Mouse (Mus musculus): ENCODE data around the gene Atg9a.
A peak's percentile ranks its signal among the peaks of the same experiment; 100 is the strongest.

The Atg9a gene

DNA sequence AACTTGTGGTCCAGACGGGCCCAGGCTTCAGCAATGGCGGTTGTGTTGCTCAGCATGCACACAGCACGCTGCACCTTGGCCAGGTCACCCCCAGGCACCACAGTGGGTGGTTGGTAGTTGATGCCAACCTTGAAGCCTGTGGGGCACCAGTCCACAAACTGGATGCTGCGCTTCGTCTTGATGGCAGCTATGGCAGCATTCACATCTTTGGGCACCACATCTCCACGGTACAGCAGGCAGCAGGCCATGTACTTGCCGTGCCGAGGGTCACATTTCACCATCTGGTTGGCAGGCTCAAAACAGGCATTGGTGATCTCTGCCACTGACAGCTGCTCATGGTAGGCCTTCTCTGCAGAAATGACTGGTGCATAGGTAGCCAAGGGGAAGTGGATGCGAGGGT is 23.8 kb upstream of the Atg9a start:
- no peak for DNase-seq (ENCODE audit: low spot score in 2 of 2)

- DNase-seq (ENCODE audit: low spot score in 2 of 2), result peak; percentile 68 to 75
Observed at GRCm38 (mm10) chr1:75214886-75215285, 22.9 kb upstream of the Atg9a start.

DNA sequence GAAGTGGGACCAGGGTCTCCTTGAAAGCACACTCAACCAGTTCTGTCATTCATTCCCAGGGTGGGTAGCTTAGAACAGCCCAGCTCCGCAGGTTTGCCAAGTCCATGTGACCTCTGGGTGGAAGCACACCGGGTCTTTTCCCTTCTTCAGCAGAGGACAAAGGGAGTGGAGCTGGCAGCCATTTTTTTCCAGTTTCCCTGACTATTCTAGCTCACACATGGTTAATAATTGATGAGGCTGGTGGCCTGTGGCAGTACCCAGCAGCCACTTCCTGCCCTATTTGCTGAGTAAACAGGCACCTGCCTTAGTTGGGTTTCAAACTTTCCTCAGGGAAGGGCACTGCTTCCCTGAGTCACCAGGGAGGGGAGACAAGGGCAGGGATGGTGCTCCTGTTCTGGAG is 22.4 kb upstream of the Atg9a start:
- DNase-seq (ENCODE audit: low spot score in 2 of 2), result no peak

GRCm38 (mm10) chr1:75213096-75213495 is 21.1 kb upstream of the Atg9a start:
- no peak for DNase-seq (ENCODE audit: low spot score in 2 of 2)

- DNase-seq (ENCODE audit: low spot score in 2 of 2), result no peak
Observed at GRCm38 (mm10) chr1:75212542-75212941, 20.5 kb upstream of the Atg9a start.

GRCm38 (mm10) chr1:75211141-75211708 is 19.2 kb upstream of the Atg9a start:
- no peak for DNase-seq (ENCODE audit: low spot score in 2 of 2)

DNA sequence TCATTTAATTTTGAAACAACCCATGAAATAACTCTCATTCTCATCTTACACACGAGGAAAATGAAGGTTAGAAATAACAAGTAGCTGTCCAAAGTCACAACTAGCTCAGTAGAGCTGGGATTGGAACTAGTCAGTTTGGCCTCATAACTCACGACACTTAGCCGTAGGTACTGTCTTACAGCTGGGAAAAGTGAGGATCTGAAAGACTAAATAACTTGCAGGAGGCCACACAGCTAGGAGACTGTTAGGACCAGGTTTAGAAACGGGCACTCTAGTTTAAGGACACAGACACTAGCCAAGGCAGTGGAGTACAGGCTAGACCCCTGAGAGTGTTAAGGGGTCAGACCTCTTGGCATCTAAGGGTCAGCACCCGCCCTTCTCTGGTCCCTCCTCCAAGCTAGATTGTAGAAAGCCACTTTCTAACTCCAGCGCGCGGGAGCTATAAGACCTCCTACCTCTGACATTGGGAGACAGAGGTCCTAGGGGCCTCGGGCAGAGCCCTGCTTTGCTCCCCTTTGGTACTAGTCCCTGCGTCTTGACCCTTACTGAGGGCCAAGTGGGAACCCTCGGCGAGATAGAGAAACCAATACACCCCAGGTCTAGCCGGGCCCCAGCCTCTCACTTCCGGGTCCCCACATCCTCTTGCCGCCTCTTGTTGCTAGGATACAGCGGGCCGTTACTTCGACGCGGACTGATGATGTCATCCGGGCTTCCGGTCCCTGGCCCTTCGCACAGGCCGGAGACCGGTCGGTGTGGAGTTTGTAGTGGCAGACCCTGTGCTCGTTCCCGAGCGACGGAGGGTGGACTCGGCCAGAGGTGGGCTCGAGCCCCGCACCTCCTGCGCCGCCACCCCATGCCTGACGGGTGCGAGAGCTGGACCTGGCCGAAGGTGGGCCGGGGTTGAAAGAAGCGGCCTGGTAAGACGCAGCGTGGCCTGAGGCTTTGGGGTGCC is 18.4 kb upstream of the Atg9a start, which contains the start of the genes Glb1l and Stk16:
Gene Glb1l (minus strand): TSS at position 678 of the 952 bp plus-strand sequence.
Gene Stk16 (plus strand): TSS at position 703 of the 952 bp plus-strand sequence.
- DNase-seq (ENCODE audit: low spot score in 2 of 2), result peak; percentile 96 to 98

- DNase-seq (ENCODE audit: low spot score in 2 of 2), result no peak
Observed at GRCm38 (mm10) chr1:75208967-75209678, 17.1 kb upstream of the Atg9a start.

GRCm38 (mm10) chr1:75201236-75201635 is 9.2 kb upstream of the Atg9a start:
- DNase-seq (ENCODE audit: low spot score in 2 of 2), result no peak

DNA sequence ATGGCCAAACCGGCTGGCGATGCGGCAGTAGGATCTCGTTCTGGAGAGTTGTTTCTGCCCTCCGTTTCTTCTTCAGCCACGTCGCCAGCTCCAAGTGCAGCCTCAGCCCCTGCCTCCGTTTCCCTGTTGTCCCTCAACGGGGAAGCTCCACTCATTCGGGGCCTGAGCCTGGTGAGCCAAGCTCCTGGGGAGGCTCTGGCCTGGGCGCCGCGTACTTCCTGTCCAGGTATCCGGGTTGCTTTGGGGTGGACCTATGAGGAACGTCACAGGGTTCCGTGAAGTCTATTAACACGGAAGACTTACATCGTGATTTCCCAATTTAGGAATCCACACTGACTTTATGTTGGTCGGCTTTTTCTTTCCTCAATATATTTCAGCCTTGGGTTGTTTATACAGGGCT is 456 bp upstream of the Atg9a start:
- DNase-seq (ENCODE audit: low spot score in 2 of 2), result peak in 1 of 2 experiments; percentile 41

DNA sequence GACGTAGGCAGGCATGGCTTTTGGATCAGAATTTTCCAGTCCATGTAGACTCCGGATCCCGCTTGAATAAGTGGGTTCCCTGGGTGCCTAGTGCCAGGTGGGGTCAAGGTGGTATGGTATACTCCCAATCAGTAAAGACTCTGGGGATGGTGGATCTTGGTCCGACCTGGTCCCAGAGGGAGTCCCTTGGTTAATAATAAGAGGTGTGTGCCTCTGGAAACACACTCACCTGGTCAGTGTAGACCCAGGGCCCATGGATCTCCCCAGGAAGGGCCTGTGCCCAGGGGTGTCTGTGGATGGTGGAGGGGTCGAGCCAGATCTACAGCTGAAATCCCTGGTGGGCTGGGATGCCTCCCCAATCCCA is 756 bp downstream of the Atg9a start:
- DNase-seq (ENCODE audit: low spot score in 2 of 2), result no peak

GRCm38 (mm10) chr1:75190577-75190976 is 1.4 kb downstream of the Atg9a start:
- no peak for DNase-seq (ENCODE audit: low spot score in 2 of 2)

DNA sequence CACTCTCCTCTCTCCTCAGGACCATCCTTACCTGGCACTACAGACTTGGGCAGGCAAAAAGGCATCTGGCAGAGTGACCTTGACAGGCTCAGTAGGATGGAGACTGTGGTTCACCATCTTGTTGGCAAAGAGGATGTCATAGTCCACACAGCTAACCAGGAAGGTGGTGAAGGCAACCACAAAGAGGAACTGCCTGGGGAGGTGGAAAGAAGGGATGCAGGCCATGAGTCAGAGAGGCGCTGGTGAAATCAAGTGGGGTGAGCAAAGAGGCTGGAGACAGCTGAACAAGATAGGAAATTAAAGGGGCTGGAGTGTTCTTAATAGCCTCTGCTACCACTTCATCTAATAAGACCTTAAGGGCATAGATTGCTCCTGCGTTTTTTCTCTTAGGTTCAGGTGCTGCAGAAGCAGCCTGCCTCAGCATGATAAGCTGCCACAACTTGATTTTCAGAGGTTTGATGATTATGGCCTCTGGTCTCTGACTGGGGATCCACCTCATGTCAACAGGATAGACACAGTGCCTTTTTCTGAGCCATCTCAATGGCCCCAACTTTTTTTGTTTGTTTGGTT is 4.0 kb downstream of the Atg9a start:
- DNase-seq (ENCODE audit: low spot score in 2 of 2), result no peak

- DNase-seq (ENCODE audit: low spot score in 2 of 2), result no peak
Observed at GRCm38 (mm10) chr1:75187126-75187525, 4.9 kb downstream of the Atg9a start.

DNA sequence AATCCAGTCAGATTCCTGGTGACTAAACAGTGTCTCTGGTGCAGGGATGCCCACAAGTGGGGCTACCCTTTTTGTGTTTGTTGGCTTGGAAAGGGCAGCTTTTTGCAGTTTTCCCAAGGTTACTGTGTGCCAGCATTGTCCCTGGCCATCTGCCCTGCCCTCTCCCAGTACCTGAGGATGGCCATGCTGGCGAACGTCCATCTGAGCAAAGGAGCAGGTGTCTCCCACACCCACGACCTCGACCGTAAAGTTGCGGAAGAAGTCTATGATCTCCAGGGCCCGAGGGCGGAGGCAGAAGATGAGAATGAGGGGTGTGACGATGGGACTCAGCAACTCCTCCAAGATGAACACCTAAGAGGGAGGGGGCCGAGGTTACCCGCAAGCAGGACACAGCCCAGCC is 6.5 kb downstream of the Atg9a start:
- no peak for DNase-seq (ENCODE audit: low spot score in 2 of 2)

DNA sequence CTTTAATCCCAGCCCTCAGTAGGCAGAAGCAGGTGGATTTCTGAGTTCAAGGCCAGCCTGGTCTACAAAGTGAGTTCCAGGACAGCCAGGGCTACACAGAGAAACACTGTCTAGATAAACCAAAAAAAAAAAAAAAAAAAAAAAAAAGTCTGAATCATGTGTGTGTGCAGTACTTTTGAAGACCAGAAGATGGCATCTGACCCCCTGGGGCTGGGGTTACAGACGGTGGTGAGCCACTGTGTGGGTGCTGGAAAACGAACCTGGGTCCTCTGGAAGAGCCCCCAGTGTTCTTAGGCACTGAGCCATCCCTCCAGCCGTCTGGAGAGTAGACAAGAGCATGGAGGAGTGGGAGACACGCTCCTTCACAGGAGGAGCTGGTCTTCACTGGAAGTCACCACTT is 9.8 kb downstream of the Atg9a start:
- DNase-seq (ENCODE audit: low spot score in 2 of 2), result no peak

- DNase-seq (ENCODE audit: low spot score in 2 of 2), result no peak
Observed at GRCm38 (mm10) chr1:75181377-75181870, 10.6 kb downstream of the Atg9a start.

- DNase-seq (ENCODE audit: low spot score in 2 of 2), result no peak
Observed at GRCm38 (mm10) chr1:75180741-75181140, 11.3 kb downstream of the Atg9a start.

DNA sequence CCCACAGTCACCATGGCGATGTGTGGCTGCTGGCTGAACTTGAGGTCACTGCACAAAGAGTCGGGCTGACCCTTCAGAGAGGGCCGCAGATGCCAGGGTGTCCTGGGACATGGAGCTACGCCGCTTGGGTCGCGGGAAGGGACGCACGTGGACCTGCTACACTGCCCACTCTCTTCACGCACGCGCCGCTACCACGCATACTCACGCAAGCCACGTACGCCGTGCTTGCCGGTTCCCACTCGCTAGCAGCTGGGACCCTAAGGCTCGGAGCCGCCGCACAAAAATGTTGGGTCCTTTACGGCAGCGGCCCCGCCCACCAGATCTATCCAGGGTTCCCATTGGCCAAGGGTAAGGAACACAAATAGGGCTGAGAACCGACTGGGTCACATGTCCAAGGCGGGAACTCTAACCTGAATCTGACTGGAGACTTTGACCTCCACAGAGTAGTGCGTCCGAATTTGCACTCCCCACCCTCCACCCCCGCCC is 11.8 kb downstream of the Atg9a start, which contains the start of gene Abcb6:
Gene Abcb6 (minus strand): TSS at position 288 of the 486 bp plus-strand sequence.
- DNase-seq (ENCODE audit: low spot score in 2 of 2), result peak; percentile 91 to 95

DNA sequence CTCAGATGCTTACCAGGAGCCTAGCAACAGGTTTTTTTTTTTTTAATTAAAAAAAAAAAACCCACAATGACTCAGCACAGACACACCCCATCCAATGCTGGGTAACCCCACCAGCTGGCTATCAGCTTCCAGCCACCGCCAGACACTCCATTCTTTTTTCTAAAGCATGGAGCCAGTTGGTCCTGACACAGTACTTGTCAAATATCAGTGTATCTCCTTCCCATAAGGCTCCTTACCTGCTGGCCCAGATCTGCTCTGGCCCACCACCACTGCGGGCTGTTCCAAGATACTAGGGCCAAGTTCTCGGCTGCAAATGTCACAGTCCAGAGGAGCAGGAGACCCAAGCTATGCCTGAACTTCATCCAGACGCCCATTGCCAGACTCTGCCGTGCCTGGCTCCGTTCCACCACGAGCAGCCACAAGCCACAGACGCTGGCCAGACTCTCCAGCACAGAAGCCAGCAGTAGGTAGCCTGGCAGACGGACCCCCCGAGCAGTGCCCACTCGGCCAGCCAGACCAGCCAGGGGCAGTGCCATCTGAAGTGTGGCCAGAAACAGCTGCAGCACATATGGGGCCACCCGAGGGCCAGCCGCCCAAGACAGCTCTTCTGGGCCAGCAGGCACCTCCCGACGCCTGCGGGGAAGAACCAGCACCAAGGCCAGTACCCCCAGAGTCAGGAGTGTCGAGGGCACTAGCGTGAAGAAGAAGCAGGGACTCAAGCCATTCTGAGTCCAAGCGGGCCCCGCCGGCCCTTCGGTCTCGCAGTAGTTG is 12.5 kb downstream of the Atg9a start:
- peak; percentile 24 to 26 for DNase-seq (ENCODE audit: low spot score in 2 of 2)
